Mouse (Mus musculus) kidney, adult 18-20 months (tissue): Measurements from ENCODE around the gene Ccdc33.

Experiments
- DNase-seq: peaks from one replicate; pipeline ENCODE4 v3.0.0; 2021

Gene Ccdc33

DNA sequence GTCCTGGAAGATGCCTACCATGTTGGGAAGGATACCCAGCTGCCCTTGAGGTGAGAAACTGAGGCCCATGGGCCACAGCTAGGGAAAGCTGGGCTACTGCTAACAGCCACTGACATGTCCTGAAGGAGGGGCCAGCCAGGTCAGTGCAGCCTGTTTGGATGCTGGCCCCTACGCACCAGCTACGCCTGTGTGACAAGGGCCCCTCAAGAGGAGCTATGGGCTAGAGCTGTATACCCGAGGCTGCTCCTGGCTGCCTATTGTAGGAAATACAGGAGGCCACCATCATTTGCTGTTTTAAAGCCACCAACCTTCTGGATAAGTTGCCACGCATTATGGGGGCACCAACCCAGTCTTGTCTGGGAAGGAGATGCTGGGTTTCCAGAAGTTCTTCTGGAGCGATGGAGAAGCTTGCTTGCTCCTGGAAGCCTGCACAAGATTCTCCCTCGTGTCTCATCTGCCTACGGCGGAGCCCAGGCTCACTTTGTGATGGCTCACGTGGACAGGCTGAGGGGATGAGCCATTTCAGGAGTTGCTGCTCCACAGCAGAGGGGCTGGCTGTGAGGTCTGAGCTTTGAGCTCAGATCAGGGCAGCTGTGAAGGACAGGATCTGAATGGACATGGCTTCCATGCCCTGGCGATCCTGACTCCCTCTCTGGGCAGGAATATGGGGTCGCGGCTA, 110.1 kb downstream of the Ccdc33 start:
- DNase-seq, result no peak

DNA sequence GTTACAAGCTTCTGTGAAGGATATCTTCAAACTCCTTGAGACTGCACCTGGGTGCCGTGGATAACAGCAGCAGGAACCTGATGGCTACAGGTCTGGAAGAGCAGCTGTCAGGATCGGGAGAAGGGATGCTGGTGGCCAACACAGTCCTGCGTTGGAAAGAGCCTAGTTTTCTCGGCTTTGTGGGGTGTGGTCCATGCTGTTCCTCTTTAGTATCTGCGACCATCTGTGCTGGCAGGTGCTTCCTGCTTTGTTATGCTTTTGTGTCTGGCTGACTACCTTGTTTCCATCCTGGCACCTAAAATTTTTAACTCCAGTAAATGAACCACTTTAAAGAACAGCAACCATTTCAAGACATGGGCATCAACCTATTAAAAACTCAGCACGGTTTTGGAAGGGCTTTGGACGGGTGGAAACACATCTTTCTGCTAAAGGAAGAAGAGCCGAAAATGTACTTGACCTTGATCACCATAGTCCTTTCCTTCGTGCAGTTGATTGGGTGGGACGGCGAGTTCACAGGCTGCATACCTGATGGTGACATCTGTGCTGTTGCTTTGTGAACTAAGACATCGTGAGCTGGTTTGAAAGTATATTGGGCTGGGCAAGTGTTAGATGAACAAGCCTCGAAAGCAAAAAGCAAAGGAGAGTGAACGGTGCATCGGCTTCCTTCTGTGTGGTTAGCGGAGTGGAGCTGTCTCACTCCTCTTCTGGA, 112.7 kb downstream of the Ccdc33 start, which contains the start of gene Cyp11a1:
TSS of gene Cyp11a1 (plus strand) at position 659 of the 709 bp plus-strand sequence.
- DNase-seq, result no peak

DNA sequence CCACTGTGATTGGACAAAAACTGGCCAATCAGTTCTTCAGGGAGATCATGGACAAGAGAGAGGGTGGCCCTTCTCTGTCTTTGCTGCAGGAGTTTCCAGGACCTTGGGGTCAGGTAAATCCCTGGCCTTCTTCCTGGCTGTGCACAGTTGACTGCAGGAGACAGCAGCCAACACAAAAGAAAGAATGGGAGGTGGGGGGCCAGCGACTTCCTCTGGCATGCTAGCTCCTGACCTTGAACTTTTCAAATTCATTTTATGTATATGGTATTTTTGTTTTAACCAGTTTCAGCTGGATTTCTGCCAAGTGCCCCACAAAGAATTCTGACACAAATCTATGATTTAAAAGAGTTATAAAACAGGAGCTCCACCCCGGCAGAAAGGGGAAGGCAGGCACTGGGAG, 115.4 kb downstream of the Ccdc33 start:
- DNase-seq, result no peak

DNA sequence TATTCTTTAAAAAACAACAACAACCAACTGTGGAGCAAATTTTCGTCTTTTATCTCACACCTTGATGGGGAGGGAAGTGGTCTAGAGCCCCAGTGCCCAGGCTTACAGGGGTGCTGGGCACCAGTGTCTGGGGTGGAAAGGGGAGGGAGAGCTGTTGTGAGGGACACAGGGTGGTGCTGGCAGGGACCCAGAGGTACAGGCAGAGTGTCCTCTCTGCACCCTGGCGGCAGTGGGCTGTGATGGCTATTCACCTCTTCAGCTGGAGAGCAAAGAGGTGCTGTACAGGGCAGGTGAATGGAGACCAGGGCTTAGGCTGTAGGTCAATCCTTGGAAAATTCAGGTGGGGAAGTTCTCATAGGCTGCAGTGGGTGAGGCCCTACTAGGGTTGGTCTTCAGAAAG, 118.9 kb downstream of the Ccdc33 start:
- DNase-seq, result no peak

GRCm38 (mm10) chr9:57998685-57999084, 119.9 kb downstream of the Ccdc33 start:
- DNase-seq, result no peak

GRCm38 (mm10) chr9:57998032-57998659, 120.5 kb downstream of the Ccdc33 start:
- DNase-seq, result peak; percentile 48

DNA sequence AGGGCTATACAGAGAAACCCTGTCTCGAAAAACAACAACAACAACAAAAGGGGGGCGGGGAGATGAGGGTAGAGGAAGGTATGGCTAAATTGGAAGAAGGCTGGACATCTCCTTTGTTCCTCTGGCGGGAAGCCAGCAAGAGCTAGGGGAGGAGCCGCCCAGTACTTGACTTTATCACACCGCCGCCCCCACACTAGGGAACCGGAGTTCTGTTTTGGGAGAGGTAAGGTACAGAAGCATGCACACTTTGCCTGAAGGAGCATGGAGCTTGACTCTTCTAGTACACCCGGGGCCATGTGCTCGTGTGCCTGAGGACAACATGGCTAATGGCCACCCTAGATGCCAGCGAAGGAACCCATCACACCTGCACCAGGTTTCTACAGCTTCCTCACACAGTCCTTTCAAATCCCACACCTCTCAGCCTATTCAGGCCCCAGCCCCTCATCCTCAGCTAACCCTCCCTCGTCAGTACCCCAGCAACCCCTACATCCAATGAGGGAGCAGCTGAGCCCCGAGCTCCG, 121.1 kb downstream of the Ccdc33 start:
- DNase-seq, result no peak

DNA sequence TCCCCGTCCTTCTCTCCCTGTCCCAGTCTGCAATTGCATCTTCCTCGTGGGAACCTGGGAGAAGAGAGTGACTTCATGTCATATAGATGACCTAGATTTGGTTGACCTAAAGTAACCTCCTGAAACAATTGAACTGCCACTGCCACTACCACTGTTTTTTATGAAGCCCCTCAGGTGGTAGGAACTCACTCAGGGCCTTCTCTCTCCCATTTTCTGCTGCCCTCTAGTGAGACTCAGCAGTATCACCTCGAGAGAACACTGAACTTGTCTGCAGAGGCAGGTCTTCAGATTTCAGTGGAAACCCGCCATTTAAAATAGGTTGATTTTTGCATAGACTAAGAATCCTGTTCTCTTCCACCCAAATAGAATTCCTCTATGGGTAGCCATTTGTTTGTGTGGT, 123.3 kb downstream of the Ccdc33 start:
- DNase-seq, result no peak

GRCm38 (mm10) chr9:57992781-57993591, 125.6 kb downstream of the Ccdc33 start:
- no peak for DNase-seq

DNA sequence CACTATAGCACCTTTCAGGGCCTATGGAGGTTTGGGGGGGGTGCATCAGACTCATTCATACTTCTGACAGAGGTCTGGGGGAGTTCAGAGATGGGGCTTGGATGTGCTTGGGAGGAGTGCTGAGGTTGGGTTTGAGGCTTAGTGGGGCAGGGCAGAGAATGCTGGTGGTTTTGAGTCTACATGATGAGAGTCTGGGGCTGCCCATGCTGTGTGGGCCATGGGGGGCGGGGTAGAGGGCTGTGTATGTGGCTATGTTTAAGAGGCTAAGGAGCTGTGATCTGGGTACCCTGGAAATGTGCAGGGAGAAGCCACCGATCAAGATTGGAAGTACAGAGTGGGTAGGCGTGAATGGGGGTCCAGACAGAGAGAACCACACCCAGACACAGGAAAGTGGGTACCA, 126.6 kb downstream of the Ccdc33 start:
- DNase-seq, result no peak

- DNase-seq, result peak; percentile 43
These were observed 128.0 kb downstream of the Ccdc33 start for GRCm38 (mm10) chr9:57990438-57991110.

DNA sequence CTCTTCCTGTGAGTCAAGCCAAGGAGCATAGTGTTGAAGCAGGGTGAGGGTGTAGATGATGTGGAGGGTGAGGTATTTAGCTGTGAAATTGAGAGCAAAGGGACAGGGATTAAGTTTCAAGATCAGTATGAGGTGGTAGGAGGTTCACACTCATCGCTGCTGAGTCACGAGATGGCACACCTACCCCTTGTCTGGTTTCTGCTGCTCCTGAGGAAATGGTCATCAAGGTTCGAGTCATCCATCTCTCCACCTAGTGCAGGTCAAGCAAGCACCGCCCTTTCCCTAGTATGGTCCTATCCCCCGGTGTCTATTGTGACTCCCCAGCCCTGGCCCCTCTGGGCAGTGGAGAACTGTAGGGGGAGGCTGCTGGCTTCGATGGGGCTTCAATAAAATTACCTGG, 129.3 kb downstream of the Ccdc33 start:
- no peak for DNase-seq

DNA sequence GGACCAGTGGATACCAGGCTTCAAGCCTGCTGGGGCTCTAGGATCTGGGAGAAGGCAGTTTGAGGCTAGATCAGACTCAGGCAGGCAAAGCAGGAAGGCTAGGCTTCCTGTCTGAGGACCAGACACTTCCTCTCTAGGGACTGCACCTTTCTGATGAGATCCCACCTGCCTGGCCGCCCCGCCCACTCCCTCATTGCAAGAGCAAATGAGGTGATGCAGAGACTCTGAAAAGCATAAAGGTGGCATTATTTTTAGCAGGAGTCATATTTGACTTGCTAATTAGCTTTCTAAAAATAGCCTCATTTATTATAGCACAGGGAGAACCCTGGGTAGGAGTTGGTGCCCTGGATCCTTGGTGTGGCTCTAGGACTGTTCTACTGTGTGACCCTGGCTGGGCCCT, 130.5 kb downstream of the Ccdc33 start:
- DNase-seq, result no peak

DNA sequence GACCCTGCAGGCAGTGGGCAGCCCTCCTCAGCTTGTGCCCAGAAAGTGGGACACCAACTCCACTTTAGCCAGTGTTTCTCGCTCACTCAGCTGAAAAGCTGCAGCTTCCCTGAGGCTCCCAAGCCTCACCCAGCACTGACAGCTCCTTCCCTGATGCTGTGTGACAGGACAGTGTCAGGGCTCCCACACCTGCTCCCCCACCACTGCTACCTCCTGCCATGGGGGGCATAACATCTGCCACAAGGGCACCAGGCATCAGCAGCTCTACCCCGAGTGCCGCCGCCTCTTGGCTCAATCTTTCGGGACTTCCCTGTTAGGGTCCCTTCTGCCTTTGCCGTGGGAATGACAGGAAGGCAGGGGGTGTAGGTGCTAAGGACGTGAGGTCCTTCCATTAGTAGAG, 132.3 kb downstream of the Ccdc33 start:
- no peak for DNase-seq

DNA sequence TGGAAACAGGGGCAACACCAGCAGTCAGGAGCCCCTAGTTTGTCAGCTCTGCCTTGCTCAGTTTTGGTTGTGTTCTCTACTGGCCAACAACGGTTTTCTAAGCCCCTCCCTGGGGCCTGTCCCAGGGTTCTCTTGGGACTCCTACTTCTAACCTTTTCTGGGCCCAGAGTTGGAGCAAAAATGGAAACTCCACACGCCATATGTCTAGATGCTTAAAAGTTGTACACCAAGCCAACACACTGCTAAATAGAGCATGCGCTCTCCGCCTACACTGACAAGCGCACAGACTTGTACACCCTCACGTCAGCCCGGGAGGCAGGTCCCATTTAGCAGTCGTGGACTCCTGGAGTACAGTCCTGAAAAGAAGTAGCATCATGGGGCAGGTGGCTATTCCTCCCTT, 133.3 kb downstream of the Ccdc33 start:
- DNase-seq, result no peak

- no peak for DNase-seq
These were observed 138.1 kb downstream of the Ccdc33 start for GRCm38 (mm10) chr9:57980570-57980969.

DNA sequence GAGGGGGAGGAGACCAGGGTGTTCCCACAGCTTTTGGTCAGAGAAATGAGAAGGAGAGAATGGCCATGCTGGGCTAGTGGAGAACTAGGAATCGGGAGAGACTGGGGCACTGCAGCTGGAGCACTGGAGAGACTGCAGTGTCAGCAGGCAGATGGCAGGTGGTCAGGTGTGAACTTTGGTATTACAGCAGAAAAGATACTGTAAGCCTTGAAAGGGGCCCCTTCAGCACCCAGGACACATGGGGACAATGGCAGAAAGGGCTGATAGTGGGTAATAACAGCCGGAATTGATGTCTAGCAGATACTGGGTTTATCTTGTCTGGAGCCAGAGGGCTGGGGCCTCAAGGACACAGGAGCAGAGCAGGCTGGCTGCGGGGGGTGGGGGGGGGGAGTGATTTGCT, 139.8 kb downstream of the Ccdc33 start:
- DNase-seq, result no peak
